Mouse (Mus musculus): ENCODE data around the gene Ahnak.

The Ahnak gene

GRCm38 (mm10) chr19:8989066-8989566 is at the start of gene Ahnak:
TSS of gene Ahnak (plus strand) at chr19:8989284.
- peak; percentile 68 for DNase-seq

- DNase-seq: no peak
Measured at GRCm38 (mm10) chr19:8940526-8941133, 48.5 kb upstream of the Ahnak start.

- no peak for DNase-seq
Measured at GRCm38 (mm10) chr19:8941136-8941514, 48.0 kb upstream of the Ahnak start.

GRCm38 (mm10) chr19:8941515-8942217 is 47.4 kb upstream of the Ahnak start, which contains the start of gene Mta2:
TSS of gene Mta2 (plus strand) at chr19:8941875.
- peak; percentile 95 for DNase-seq

- no peak for DNase-seq
Measured at GRCm38 (mm10) chr19:8942276-8942964, 46.7 kb upstream of the Ahnak start.

- DNase-seq: no peak
Measured at GRCm38 (mm10) chr19:8943047-8943446, 46.0 kb upstream of the Ahnak start.

GRCm38 (mm10) chr19:8944062-8944461 is 45.0 kb upstream of the Ahnak start:
- no peak for DNase-seq

- peak; percentile 71 for DNase-seq
Measured at GRCm38 (mm10) chr19:8944750-8945149, 44.3 kb upstream of the Ahnak start.

- no peak for DNase-seq
Measured at GRCm38 (mm10) chr19:8945251-8945650, 43.8 kb upstream of the Ahnak start.

- no peak for DNase-seq
Measured at GRCm38 (mm10) chr19:8946929-8947328, 42.2 kb upstream of the Ahnak start.

GRCm38 (mm10) chr19:8950190-8950589 is 38.9 kb upstream of the Ahnak start:
- no peak for DNase-seq

GRCm38 (mm10) chr19:8952241-8952640 is 36.8 kb upstream of the Ahnak start:
- DNase-seq: no peak

- peak; percentile 95 for DNase-seq
Measured at GRCm38 (mm10) chr19:8953135-8954039, 35.7 kb upstream of the Ahnak start, which contains the start of gene Tut1. TSS of gene Tut1 (plus strand) at chr19:8953847.

- no peak for DNase-seq
Measured at GRCm38 (mm10) chr19:8954171-8954570, 34.9 kb upstream of the Ahnak start.

- DNase-seq: peak; percentile 41
Measured at GRCm38 (mm10) chr19:8962256-8962655, 26.8 kb upstream of the Ahnak start.

- DNase-seq: no peak
Measured at GRCm38 (mm10) chr19:8965075-8965474, 24.0 kb upstream of the Ahnak start.

- DNase-seq: peak; percentile 37
Measured at GRCm38 (mm10) chr19:8965771-8966170, 23.3 kb upstream of the Ahnak start.

- DNase-seq: no peak
Measured at GRCm38 (mm10) chr19:8966198-8966589, 22.9 kb upstream of the Ahnak start.

GRCm38 (mm10) chr19:8966590-8967372 is 22.3 kb upstream of the Ahnak start, which contains the start of gene Eef1g:
TSS of gene Eef1g (plus strand) at chr19:8967041.
- DNase-seq: peak; percentile 100

- DNase-seq: no peak
Measured at GRCm38 (mm10) chr19:8967373-8967743, 21.7 kb upstream of the Ahnak start.

GRCm38 (mm10) chr19:8967893-8968292 is 21.2 kb upstream of the Ahnak start:
- DNase-seq: no peak

- peak; percentile 59 for DNase-seq
Measured at GRCm38 (mm10) chr19:8972491-8972890, 16.6 kb upstream of the Ahnak start.
